Mouse (Mus musculus) MN1 (cell line): ENCODE results near the gene 4833420G17Rik.
A peak's percentile ranks its signal among the peaks of the same experiment; 100 is the strongest.
"Not testable (repeated sequence)": the region's sequence is repeated elsewhere in the genome, so short reads cannot be mapped to it uniquely, and the experiment has no call there.

Experiments used
- DNase-seq: peaks from one replicate; pipeline ENCODE4 v3.0.0-alpha.2; 2016; ENCODE audit warnings: low spot score

4833420G17Rik gene

GRCm38 (mm10) chr13:119462596-119463560 is at the start of gene 4833420G17Rik:
4833420G17Rik (plus strand) TSS chr13:119462768.
- DNase-seq = peak; percentile 95

GRCm38 (mm10) chr13:119413026-119413425 is 49.5 kb upstream of the 4833420G17Rik start:
- DNase-seq = no peak

- no peak for DNase-seq
Measured at GRCm38 (mm10) chr13:119418479-119418878, 44.1 kb upstream of the 4833420G17Rik start.

GRCm38 (mm10) chr13:119430164-119430563 is 32.4 kb upstream of the 4833420G17Rik start:
- peak; percentile 36 for DNase-seq

- no peak for DNase-seq
Measured at GRCm38 (mm10) chr13:119432041-119432440, 30.5 kb upstream of the 4833420G17Rik start.

- no peak for DNase-seq
Measured at GRCm38 (mm10) chr13:119434359-119434758, 28.2 kb upstream of the 4833420G17Rik start.

- DNase-seq = no peak
Measured at GRCm38 (mm10) chr13:119442244-119442643, 20.3 kb upstream of the 4833420G17Rik start.

- DNase-seq = no peak
Measured at GRCm38 (mm10) chr13:119453563-119453962, 9.0 kb upstream of the 4833420G17Rik start.

- no peak for DNase-seq
Measured at GRCm38 (mm10) chr13:119455082-119455481, 7.5 kb upstream of the 4833420G17Rik start.

- no peak for DNase-seq
Measured at GRCm38 (mm10) chr13:119456342-119456741, 6.2 kb upstream of the 4833420G17Rik start.

- peak; percentile 45 for DNase-seq
Measured at GRCm38 (mm10) chr13:119461900-119462595, 520 bp upstream of the 4833420G17Rik start.

- DNase-seq = no peak
Measured at GRCm38 (mm10) chr13:119476631-119477030, 14.1 kb downstream of the 4833420G17Rik start.

- no peak for DNase-seq
Measured at GRCm38 (mm10) chr13:119477789-119478188, 15.2 kb downstream of the 4833420G17Rik start.

- peak; percentile 40 for DNase-seq
Measured at GRCm38 (mm10) chr13:119487354-119487753, 24.8 kb downstream of the 4833420G17Rik start.

- peak; percentile 95 for DNase-seq
Measured at GRCm38 (mm10) chr13:119487880-119488580, 25.5 kb downstream of the 4833420G17Rik start, which contains the start of the genes Tmem267 and 3110070M22Rik. Tmem267 (plus strand) TSS chr13:119488039. 3110070M22Rik (minus strand) TSS chr13:119488383.

- DNase-seq = peak; percentile 32
Measured at GRCm38 (mm10) chr13:119492083-119492482, 29.5 kb downstream of the 4833420G17Rik start.

- DNase-seq = not testable (repeated sequence)
Measured at GRCm38 (mm10) chr13:119494938-119495337, 32.4 kb downstream of the 4833420G17Rik start.
